13 mouse cellular contexts compared by ENCODE assay signal in the genomic region with DNA sequence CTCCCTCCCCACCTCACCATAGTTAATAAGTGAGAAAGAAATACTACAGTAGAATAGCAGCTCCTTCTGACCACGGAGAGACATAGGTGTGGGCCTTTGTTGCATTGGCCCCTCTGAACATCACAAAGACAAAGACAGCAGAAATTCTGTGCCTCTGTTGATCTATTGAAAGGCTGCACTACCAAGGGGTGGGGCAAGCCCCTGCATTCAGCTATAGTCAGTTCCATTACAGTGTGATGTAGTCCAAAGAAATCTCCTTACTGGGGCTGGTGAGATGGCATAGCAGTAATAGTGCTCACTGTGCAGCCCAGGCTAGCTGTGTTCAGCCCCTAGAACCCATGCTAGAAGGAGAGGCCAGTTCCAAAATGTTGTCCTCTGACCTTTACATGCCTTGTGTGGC. TPM values are rescaled to one million over a fixed set of nuclear protein-coding genes. Genes with fewer than 3 reads are reported as not detected.
A peak's percentile ranks its signal among the peaks of the same experiment; 100 is the strongest.
DNase-seq lines count a peak whose midpoint lies in the region; ATAC-seq lines count a peak whose summit lies in the region.
"Had no signal": no experiment of that assay in that cellular context is flagged by ENCODE, and none has a peak within 500 bp of the region (broad histone marks: within the 10 kb centered on the region; RNA-seq: fewer than 3 reads in every experiment).

No protein-coding gene starts in this region.

- 82% methylated on average over 1 of the region's 1 CpGs for WGBS in forebrain, embryonic 13.5 days
- WGBS in forebrain, embryonic 11.5 days, result 89% methylated on average over 1 of the region's 1 CpGs
- 86% methylated on average over 1 of the region's 1 CpGs for WGBS in hindbrain, embryonic 16.5 days
- WGBS in hindbrain, embryonic 10.5 days, result 92% methylated on average over 1 of the region's 1 CpGs

- no peak overlapping the region for H3K9ac ChIP-seq in forebrain, embryonic 13.5 days
- no peak overlapping the region for H3K9ac ChIP-seq in forebrain, embryonic 11.5 days (ENCODE audit: low read length)
- H3K9ac ChIP-seq in hindbrain, embryonic 16.5 days (ENCODE audit: low read depth, low read length), result no peak overlapping the region; the same call in 1 of the 2 replicates
- H3K9ac ChIP-seq: heart, embryonic 12.5 days had no signal

- no peak overlapping the region for H3K4me3 ChIP-seq in forebrain, embryonic 13.5 days
- no peak overlapping the region for H3K4me3 ChIP-seq in forebrain, embryonic 11.5 days (ENCODE audit: low read depth, low read length)
- H3K4me3 ChIP-seq in hindbrain, embryonic 16.5 days (ENCODE audit: low read length), result no peak overlapping the region
- no peak overlapping the region for H3K4me3 ChIP-seq in hindbrain, embryonic 10.5 days
- H3K4me3 ChIP-seq: heart, embryonic 12.5 days; left cerebral cortex, adult 2 months; megakaryocyte, embryonic 14.5 days; myocyte had no signal

- ATAC-seq in forebrain, embryonic 13.5 days, result peak; percentile 19; the same call in 1 of the 2 replicates
- ATAC-seq in forebrain, embryonic 11.5 days (replicated peaks; ENCODE audit: low FRiP score), result no peak
- ATAC-seq in hindbrain, embryonic 16.5 days, result peak; percentile 61

- H3K27me3 ChIP-seq in forebrain, embryonic 13.5 days, result no peaks in the 10 kb centered on the region
- no peaks in the 10 kb centered on the region for H3K27me3 ChIP-seq in forebrain, embryonic 11.5 days (ENCODE audit: control insufficient read depth, insufficient read depth, low read length)
- no peaks in the 10 kb centered on the region for H3K27me3 ChIP-seq in hindbrain, embryonic 16.5 days (replicated peaks; ENCODE audit: control insufficient read depth, insufficient read depth, low read length)
- H3K27me3 ChIP-seq in hindbrain, embryonic 10.5 days (ENCODE audit: insufficient read depth, poor library complexity, severe bottlenecking), result no peaks in the 10 kb centered on the region

- no peak for DNase-seq in forebrain, embryonic 11.5 days (ENCODE audit: low spot score)
- DNase-seq in hindbrain, embryonic 10.5 days (ENCODE audit: low spot score), result no peak
- peak; percentile 37 for DNase-seq in ES-CJ7 (ENCODE audit: low read depth, low spot score)
- DNase-seq in induced T-regulatory cell, adult 2 months (ENCODE audit: low read depth), result peak; percentile 31
- DNase-seq in left cerebral cortex, adult 9 months (ENCODE audit: low spot score in 2 of 2), result no peak
- DNase-seq in kidney, postnatal 14 days, result no peak

- no peaks in the 10 kb centered on the region for H3K9me3 ChIP-seq in forebrain, embryonic 13.5 days (replicated peaks)
- no peaks in the 10 kb centered on the region for H3K9me3 ChIP-seq in forebrain, embryonic 11.5 days (ENCODE audit: control insufficient read depth, low read length)
- no peaks in the 10 kb centered on the region for H3K9me3 ChIP-seq in hindbrain, embryonic 16.5 days (ENCODE audit: control insufficient read depth, low read length)
- H3K9me3 ChIP-seq in hindbrain, embryonic 10.5 days, result no peaks in the 10 kb centered on the region
- H3K9me3 ChIP-seq: heart, embryonic 12.5 days had no signal

- no peaks in the 10 kb centered on the region for H3K36me3 ChIP-seq in forebrain, embryonic 13.5 days (ENCODE audit: poor library complexity, severe bottlenecking)
- no peaks in the 10 kb centered on the region for H3K36me3 ChIP-seq in forebrain, embryonic 11.5 days (ENCODE audit: control insufficient read depth, insufficient read depth, low read length)
- H3K36me3 ChIP-seq in hindbrain, embryonic 16.5 days (ENCODE audit: control insufficient read depth, insufficient read depth, low read length), result no peaks in the 10 kb centered on the region
- H3K36me3 ChIP-seq in hindbrain, embryonic 10.5 days, result no peaks in the 10 kb centered on the region
- H3K36me3 ChIP-seq: heart, embryonic 12.5 days had no signal

- H3K4me1 ChIP-seq in forebrain, embryonic 13.5 days, result peaks cover 5% of the 10 kb centered on the region; the same call in 1 of the 2 replicates
- H3K4me1 ChIP-seq in forebrain, embryonic 11.5 days (replicated peaks; ENCODE audit: control insufficient read depth, insufficient read depth, low read length), result no peaks in the 10 kb centered on the region
- H3K4me1 ChIP-seq in hindbrain, embryonic 16.5 days (ENCODE audit: control insufficient read depth, insufficient read depth, low read depth, low read length), result no peaks in the 10 kb centered on the region
- H3K4me1 ChIP-seq in hindbrain, embryonic 10.5 days (replicated peaks), result no peaks in the 10 kb centered on the region
- H3K4me1 ChIP-seq: megakaryocyte, embryonic 14.5 days had no signal

- H3K4me2 ChIP-seq in forebrain, embryonic 13.5 days, result no peak overlapping the region
- H3K4me2 ChIP-seq in forebrain, embryonic 11.5 days (ENCODE audit: low read depth, low read length, severe bottlenecking), result no peak overlapping the region
- no peak overlapping the region for H3K4me2 ChIP-seq in hindbrain, embryonic 16.5 days (ENCODE audit: low read length)
- H3K4me2 ChIP-seq: heart, embryonic 12.5 days; liver, embryonic 11.5 days had no signal

- H3K27ac ChIP-seq in forebrain, embryonic 13.5 days, result no peak overlapping the region
- no peak overlapping the region for H3K27ac ChIP-seq in forebrain, embryonic 11.5 days (ENCODE audit: low read depth, low read length)
- no peak overlapping the region for H3K27ac ChIP-seq in hindbrain, embryonic 16.5 days (ENCODE audit: low read depth, low read length)
- H3K27ac ChIP-seq in hindbrain, embryonic 10.5 days, result no peak overlapping the region
- H3K27ac ChIP-seq: left cerebral cortex, adult 2 months had no signal

RNA-seq across cellular contexts. Expression of a gene that starts 14.2 kb away (rescaled TPM):
- 78.2 and 81.7 TPM in 2 replicates for polyA plus RNA-seq in forebrain, embryonic 13.5 days (2015; fragmentation: Nextera tagmentation; extraction: Ambion mirVana)
- 125 and 138 TPM in 2 replicates for polyA plus RNA-seq in forebrain, embryonic 11.5 days (2014; fragmentation: Nextera tagmentation; extraction: Ambion mirVana)
- 57.2 and 62.9 TPM in 2 replicates for polyA plus RNA-seq in hindbrain, embryonic 16.5 days (2015; fragmentation: Nextera tagmentation; extraction: Ambion mirVana)
- polyA plus RNA-seq in hindbrain, embryonic 10.5 days (2016; fragmentation: Nextera tagmentation; extraction: Ambion mirVana), result 87.6 and 110 TPM in 2 replicates

RNA-seq across cellular contexts. Expression of a gene that starts 14.8 kb away (rescaled TPM):
- 1.8 and 1.9 TPM in 2 replicates for polyA plus RNA-seq in forebrain, embryonic 13.5 days (2015; fragmentation: Nextera tagmentation; extraction: Ambion mirVana)
- polyA plus RNA-seq in forebrain, embryonic 11.5 days (2014; fragmentation: Nextera tagmentation; extraction: Ambion mirVana), result 0.65 and 0.98 TPM in 2 replicates
- 4.5 and 5.3 TPM in 2 replicates for polyA plus RNA-seq in hindbrain, embryonic 16.5 days (2015; fragmentation: Nextera tagmentation; extraction: Ambion mirVana)
- 1.1 and 1.2 TPM in 2 replicates for polyA plus RNA-seq in hindbrain, embryonic 10.5 days (2016; fragmentation: Nextera tagmentation; extraction: Ambion mirVana)

RNA-seq across cellular contexts. Expression of a gene that starts 14.8 kb away (rescaled TPM):
- 40.6 and 49.8 TPM in 2 replicates for polyA plus RNA-seq in forebrain, embryonic 13.5 days (2015; fragmentation: Nextera tagmentation; extraction: Ambion mirVana)
- polyA plus RNA-seq in forebrain, embryonic 11.5 days (2014; fragmentation: Nextera tagmentation; extraction: Ambion mirVana), result 50.7 and 56.7 TPM in 2 replicates
- 46.5 and 52.9 TPM in 2 replicates for polyA plus RNA-seq in hindbrain, embryonic 16.5 days (2015; fragmentation: Nextera tagmentation; extraction: Ambion mirVana)
- polyA plus RNA-seq in hindbrain, embryonic 10.5 days (2016; fragmentation: Nextera tagmentation; extraction: Ambion mirVana), result 57.8 and 59.7 TPM in 2 replicates

RNA-seq across cellular contexts. Expression of a gene that starts 28.9 kb away (rescaled TPM):
- polyA plus RNA-seq in forebrain, embryonic 13.5 days (2015; fragmentation: Nextera tagmentation; extraction: Ambion mirVana), result 35.9 and 41.9 TPM in 2 replicates
- polyA plus RNA-seq in forebrain, embryonic 11.5 days (2014; fragmentation: Nextera tagmentation; extraction: Ambion mirVana), result 41.5 and 50.9 TPM in 2 replicates
- 25.9 and 31.0 TPM in 2 replicates for polyA plus RNA-seq in hindbrain, embryonic 16.5 days (2015; fragmentation: Nextera tagmentation; extraction: Ambion mirVana)
- polyA plus RNA-seq in hindbrain, embryonic 10.5 days (2016; fragmentation: Nextera tagmentation; extraction: Ambion mirVana), result 48.1 and 51.3 TPM in 2 replicates

RNA-seq across cellular contexts. Expression of a gene that starts 54.8 kb away (rescaled TPM):
- 19.1 and 19.8 TPM in 2 replicates for polyA plus RNA-seq in forebrain, embryonic 13.5 days (2015; fragmentation: Nextera tagmentation; extraction: Ambion mirVana)
- polyA plus RNA-seq in forebrain, embryonic 11.5 days (2014; fragmentation: Nextera tagmentation; extraction: Ambion mirVana), result 18.6 and 21.0 TPM in 2 replicates
- 16.9 and 18.2 TPM in 2 replicates for polyA plus RNA-seq in hindbrain, embryonic 16.5 days (2015; fragmentation: Nextera tagmentation; extraction: Ambion mirVana)
- 18.6 TPM in 2 replicates for polyA plus RNA-seq in hindbrain, embryonic 10.5 days (2016; fragmentation: Nextera tagmentation; extraction: Ambion mirVana)

Comparison
In these comparisons a context has a peak if more than half of its experiments do, and no peak if none do; other contexts are left out.
1. DNase-seq: peak in ES-CJ7 (single experiment) and induced T-regulatory cell, adult 2 months (single experiment); none in forebrain, embryonic 11.5 days (single experiment), hindbrain, embryonic 10.5 days (single experiment), left cerebral cortex, adult 9 months (0 of 2) and kidney, postnatal 14 days (single experiment).